Mouse (Mus musculus): ENCODE results near the gene Dmrt1.
"Not testable (repeated sequence)": the region's sequence is repeated elsewhere in the genome, so short reads cannot be mapped to it uniquely, and the experiment has no call there.

Gene Dmrt1

GRCm38 (mm10) chr19:25505360-25506196 is at the start of gene Dmrt1:
Dmrt1 (plus strand) TSS chr19:25505618.
- no peak for DNase-seq (ENCODE audit: low spot score in 2 of 2)

GRCm38 (mm10) chr19:25460760-25461159 is 44.7 kb upstream of the Dmrt1 start:
- DNase-seq (ENCODE audit: low spot score in 2 of 2): no peak

- DNase-seq (ENCODE audit: low spot score in 2 of 2): no peak
These were observed 43.7 kb upstream of the Dmrt1 start for GRCm38 (mm10) chr19:25461553-25462320.

- DNase-seq (ENCODE audit: low spot score in 2 of 2): not testable (repeated sequence)
These were observed 29.6 kb upstream of the Dmrt1 start for GRCm38 (mm10) chr19:25475806-25476205.

- DNase-seq (ENCODE audit: low spot score in 2 of 2): no peak
These were observed 26.2 kb upstream of the Dmrt1 start for GRCm38 (mm10) chr19:25479152-25479669.

GRCm38 (mm10) chr19:25480820-25481219 is 24.6 kb upstream of the Dmrt1 start:
- DNase-seq (ENCODE audit: low spot score in 2 of 2): no peak

GRCm38 (mm10) chr19:25486561-25486960 is 18.9 kb upstream of the Dmrt1 start:
- DNase-seq (ENCODE audit: low spot score in 2 of 2): no peak

GRCm38 (mm10) chr19:25487350-25487749 is 18.1 kb upstream of the Dmrt1 start:
- DNase-seq (ENCODE audit: low spot score in 2 of 2): no peak

GRCm38 (mm10) chr19:25488546-25488945 is 16.9 kb upstream of the Dmrt1 start:
- DNase-seq (ENCODE audit: low spot score in 2 of 2): no peak

- no peak for DNase-seq (ENCODE audit: low spot score in 2 of 2)
These were observed 15.9 kb upstream of the Dmrt1 start for GRCm38 (mm10) chr19:25489546-25489945.

- no peak for DNase-seq (ENCODE audit: low spot score in 2 of 2)
These were observed 8.0 kb upstream of the Dmrt1 start for GRCm38 (mm10) chr19:25497434-25497833.

GRCm38 (mm10) chr19:25504878-25505277 is 540 bp upstream of the Dmrt1 start:
- no peak for DNase-seq (ENCODE audit: low spot score in 2 of 2)

- DNase-seq (ENCODE audit: low spot score in 2 of 2): no peak
These were observed 1.2 kb downstream of the Dmrt1 start for GRCm38 (mm10) chr19:25506616-25507015.

GRCm38 (mm10) chr19:25514986-25515530 is 9.6 kb downstream of the Dmrt1 start:
- DNase-seq (ENCODE audit: low spot score in 2 of 2): no peak

- DNase-seq (ENCODE audit: low spot score in 2 of 2): no peak
These were observed 18.7 kb downstream of the Dmrt1 start for GRCm38 (mm10) chr19:25524156-25524555.

GRCm38 (mm10) chr19:25525726-25526125 is 20.3 kb downstream of the Dmrt1 start:
- DNase-seq (ENCODE audit: low spot score in 2 of 2): no peak

- DNase-seq (ENCODE audit: low spot score in 2 of 2): no peak
These were observed 24.3 kb downstream of the Dmrt1 start for GRCm38 (mm10) chr19:25529673-25530072.

- DNase-seq (ENCODE audit: low spot score in 2 of 2): peak; percentile 10 to 30
These were observed 40.4 kb downstream of the Dmrt1 start for GRCm38 (mm10) chr19:25545714-25546340.

GRCm38 (mm10) chr19:25547086-25547643 is 41.7 kb downstream of the Dmrt1 start:
- DNase-seq (ENCODE audit: low spot score in 2 of 2): no peak

GRCm38 (mm10) chr19:25550346-25550745 is 44.9 kb downstream of the Dmrt1 start:
- no peak for DNase-seq (ENCODE audit: low spot score in 2 of 2)

- DNase-seq (ENCODE audit: low spot score in 2 of 2): no peak
These were observed 45.6 kb downstream of the Dmrt1 start for GRCm38 (mm10) chr19:25551053-25551452.

Data from urinary bladder, adult 18-20 months (tissue).